Mouse (Mus musculus): ENCODE measurements around the gene Macrod1.

GRCm38 (mm10) chr19:7083035-7083794 lies 26.6 kb downstream of the Macrod1 start:
- TF ChIP-seq CTCF (IDR thresholded peaks at IDR 0.05; ENCODE audit: insufficient read depth, low read length) (no peak), POLR2A (IDR thresholded peaks at IDR 0.05; ENCODE audit: borderline replicate concordance, extremely low read depth, low read depth, low read length) (no peak)

Data from lung, adult 2 months (tissue).